31 mouse cellular contexts compared by ENCODE assay signal in the genomic region with DNA sequence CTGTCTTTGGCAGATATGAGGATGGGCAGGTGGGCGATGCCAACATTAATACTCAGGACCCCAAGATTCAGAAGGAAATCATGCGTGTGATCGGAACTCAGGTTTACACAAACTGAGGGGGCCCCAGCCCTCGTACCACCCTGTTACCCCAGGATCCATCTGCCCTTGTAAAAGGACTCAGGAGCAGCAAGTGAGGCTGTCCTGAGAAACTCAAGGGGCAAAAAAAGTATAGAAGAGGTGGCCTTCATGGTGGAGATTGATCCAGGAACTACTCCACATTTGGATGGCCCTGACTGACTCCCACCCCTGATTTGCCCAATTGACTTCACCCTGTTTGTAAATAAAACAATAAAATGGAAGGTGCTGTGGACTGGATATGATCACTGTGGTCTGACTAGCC. TPM values are rescaled to one million over a fixed set of nuclear protein-coding genes. Genes with fewer than 3 reads are reported as not detected.
"Had no signal": no experiment of that assay in that cellular context is flagged by ENCODE, and none has a peak within 500 bp of the region (broad histone marks: within the 10 kb centered on the region; RNA-seq: fewer than 3 reads in every experiment).

No protein-coding gene starts in this region.

- H3K27ac ChIP-seq: embryonic facial prominence, embryonic 10.5 days; embryonic facial prominence, embryonic 12.5 days; embryonic facial prominence, embryonic 13.5 days; embryonic facial prominence, embryonic 15.5 days; forebrain, embryonic 10.5 days; forebrain, embryonic 12.5 days; forebrain, embryonic 13.5 days; forebrain, embryonic 15.5 days; gastrocnemius, adult 2 months; heart, adult 2 months had no signal

- H3K4me2 ChIP-seq: embryonic facial prominence, embryonic 12.5 days; embryonic facial prominence, embryonic 13.5 days; embryonic facial prominence, embryonic 15.5 days; forebrain, embryonic 12.5 days; forebrain, embryonic 13.5 days; forebrain, embryonic 15.5 days had no signal

- H3K9ac ChIP-seq: embryonic facial prominence, embryonic 12.5 days; embryonic facial prominence, embryonic 13.5 days; embryonic facial prominence, embryonic 15.5 days; forebrain, embryonic 12.5 days; forebrain, embryonic 13.5 days; forebrain, embryonic 15.5 days; forebrain, postnatal 0 days had no signal

- H3K4me3 ChIP-seq: embryonic facial prominence, embryonic 10.5 days; embryonic facial prominence, embryonic 12.5 days; embryonic facial prominence, embryonic 13.5 days; embryonic facial prominence, embryonic 15.5 days; erythroblast, embryonic 14.5 days; forebrain, embryonic 10.5 days; forebrain, embryonic 12.5 days; forebrain, embryonic 13.5 days; forebrain, embryonic 15.5 days; gastrocnemius, adult 2 months; heart, adult 2 months had no signal

- H3K27me3 ChIP-seq: embryonic facial prominence, embryonic 12.5 days; embryonic facial prominence, embryonic 13.5 days; embryonic facial prominence, embryonic 15.5 days; forebrain, embryonic 12.5 days; forebrain, embryonic 13.5 days; forebrain, embryonic 15.5 days had no signal

- H3K4me1 ChIP-seq: embryonic facial prominence, embryonic 12.5 days; embryonic facial prominence, embryonic 13.5 days; forebrain, embryonic 12.5 days; forebrain, embryonic 13.5 days; forebrain, embryonic 15.5 days had no signal

- ATAC-seq: forebrain, embryonic 13.5 days; forebrain, embryonic 14.5 days; forebrain, embryonic 15.5 days; forebrain, embryonic 16.5 days; forebrain, postnatal 0 days had no signal

- DNase-seq: cerebellum, adult 2 months; cerebellum, adult 8-10 months; cerebellum, adult 9-10 months; cerebellum, adult 9-11 months; cerebellum, postnatal 10 days; cerebellum, postnatal 14 days; cerebellum, postnatal 25 days; cerebellum, postnatal 36 days; embryo, embryonic 11 days; forebrain, postnatal 0 days; gastrocnemius, adult 2 months; gastrocnemius, postnatal 10 days; gastrocnemius, postnatal 14 days; gastrocnemius, postnatal 25 days; gastrocnemius, postnatal 36 days; heart, adult 18-20 months; heart, adult 2 months had no signal

- H3K9me3 ChIP-seq: embryonic facial prominence, embryonic 10.5 days; embryonic facial prominence, embryonic 12.5 days; embryonic facial prominence, embryonic 13.5 days; embryonic facial prominence, embryonic 15.5 days; forebrain, embryonic 10.5 days; forebrain, embryonic 12.5 days; forebrain, embryonic 13.5 days; forebrain, embryonic 15.5 days had no signal

RNA-seq across cellular contexts. Expression of a gene that starts 30.0 kb away (rescaled TPM):
- total RNA-seq: common myeloid progenitor, adult 5-6 weeks; granulocyte monocyte progenitor cell, adult 5-6 weeks; heart, adult 2 months; heart, adult 8-10 months had no signal
- polyA plus RNA-seq: erythroblast, embryonic 14.5 days had no signal
